Mouse (Mus musculus) erythroblast, embryonic 14.5 days (primary cell): ENCODE results near the gene Slc22a7.

Experiments used
- GATA1 ChIP-seq: IDR thresholded peaks from 2 replicates; pipeline ENCODE4 v1.6.1; 2012; ENCODE audit warnings: low read length, inconsistent platforms, mixed read lengths
- TAL1 ChIP-seq: IDR thresholded peaks from 3 replicates; pipeline ENCODE4 v1.6.1; 2012; ENCODE audit warnings: low read length, inconsistent platforms, mixed read lengths

- TF ChIP-seq GATA1 (no peak), TAL1 (no peak)
These were observed 54.8 kb downstream of the Slc22a7 start, which contains the start of gene Zfp318 for GRCm38 (mm10) chr17:46383294-46384060.
